Mouse (Mus musculus): ENCODE results near the gene Pxdc1. TPM values are rescaled to one million over a fixed set of nuclear protein-coding genes. Genes with fewer than 3 reads are reported as not detected.

Pxdc1 gene
- polyA plus RNA-seq, 1 experiment from 2014 or later, result 5.1 TPM

DNA sequence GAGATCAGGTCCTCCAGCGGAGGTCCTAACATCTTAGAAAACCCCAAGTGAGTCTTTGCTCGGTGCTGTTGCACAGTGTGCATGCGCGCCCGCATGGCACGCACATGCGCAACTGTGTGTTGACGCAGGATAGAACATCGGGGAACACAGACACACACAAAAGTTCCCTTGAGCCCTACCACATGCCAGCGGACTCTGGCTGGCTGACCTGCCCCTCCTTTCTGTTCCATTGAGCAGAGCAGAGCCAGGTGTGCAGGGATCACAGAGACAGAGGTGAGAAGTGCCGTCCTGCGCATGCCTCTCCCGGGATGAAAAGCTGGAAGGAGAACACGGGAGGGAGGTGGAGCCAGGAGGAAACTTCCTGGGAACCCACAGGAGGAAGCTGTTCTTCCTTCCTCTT lies 8.9 kb downstream of the Pxdc1 start:
- Histone ChIP-seq H3K27me3 (replicated peaks; ENCODE audit: control insufficient read depth, insufficient read depth, low read length) (no peaks in the 10 kb centered on the region), H3K4me1 (ENCODE audit: control insufficient read depth, insufficient read depth, low read length) (no peaks in the 10 kb centered on the region), H3K4me3 (ENCODE audit: low read depth, low read length) (no peak overlapping the region), H3K4me2 (ENCODE audit: low read length) (no peak overlapping the region), H3K36me3 (ENCODE audit: control insufficient read depth, insufficient read depth, low read length) (no peaks in the 10 kb centered on the region), H3K9me3 (replicated peaks; ENCODE audit: control insufficient read depth, low read length) (no peaks in the 10 kb centered on the region), H3K9ac (ENCODE audit: low read length) (no peak overlapping the region), H3K27ac (ENCODE audit: low read depth, low read length) (no peak overlapping the region)
- no peak for DNase-seq (ENCODE audit: low spot score)
- ATAC-seq, result no peak
- 81% methylated on average over 14 of the region's 14 CpGs for WGBS

DNA sequence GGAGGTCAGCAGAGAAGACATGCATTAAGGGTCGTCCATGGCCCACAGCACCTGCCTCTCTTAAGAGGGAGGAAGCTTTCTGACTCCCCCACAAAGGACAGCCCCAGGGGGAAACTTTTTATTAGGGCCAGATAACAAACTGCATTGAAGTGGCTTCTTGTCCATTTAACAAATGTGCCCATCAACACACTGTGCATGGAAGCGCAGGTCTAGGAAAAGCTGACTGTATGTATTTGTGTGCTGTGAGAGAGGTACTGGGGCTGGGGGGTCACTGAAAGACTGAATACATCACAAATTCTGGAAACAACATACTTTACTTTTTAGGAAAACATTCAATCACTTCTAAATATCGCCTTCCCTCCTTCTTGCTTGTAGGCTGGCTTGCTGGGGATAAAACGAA lies 9.4 kb downstream of the Pxdc1 start:
- no peak for ATAC-seq
- no peak for DNase-seq (ENCODE audit: low spot score)

DNA sequence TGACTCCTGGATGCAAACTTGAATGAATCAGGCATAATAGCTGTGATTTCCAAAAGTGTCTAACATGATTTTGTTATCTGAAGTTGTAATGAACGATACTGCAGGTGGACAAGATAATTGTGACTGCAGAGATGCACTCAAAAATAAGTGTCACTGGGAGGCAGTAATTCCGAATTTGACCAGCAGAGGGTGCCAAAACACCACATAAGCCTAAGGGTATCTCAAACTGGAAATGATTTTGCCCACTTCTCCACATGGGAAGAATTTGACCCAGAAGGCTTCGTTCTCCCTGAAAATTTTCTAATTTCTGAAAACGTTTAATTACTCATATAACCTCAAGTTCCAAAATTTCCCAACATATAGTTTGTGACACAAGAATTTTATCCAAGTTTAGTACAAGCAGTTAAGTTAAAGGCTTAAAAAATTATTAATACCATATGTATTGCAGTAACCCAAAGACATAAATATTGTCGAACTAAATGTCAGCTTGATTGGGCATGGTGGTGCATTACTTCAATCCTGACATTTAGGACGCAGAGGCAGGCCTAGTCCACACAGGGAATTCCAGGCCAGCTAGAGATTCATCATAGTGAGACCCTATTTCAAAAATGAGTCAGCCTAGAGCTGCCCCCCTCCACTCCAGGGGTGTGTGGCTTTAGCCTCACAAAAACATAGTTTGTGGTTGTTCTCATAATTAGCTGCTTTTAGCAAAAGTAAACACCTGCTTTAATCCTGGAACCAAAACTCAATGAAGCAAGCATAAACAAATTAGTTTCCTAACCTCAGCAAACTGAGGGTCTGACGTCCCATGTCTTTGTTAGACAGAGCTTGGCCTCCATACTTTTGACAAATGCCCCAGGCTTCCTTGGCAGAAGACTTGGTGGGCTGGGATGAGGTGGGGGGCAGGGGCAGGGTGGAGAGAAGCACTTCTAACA lies 10.1 kb downstream of the Pxdc1 start:
- Histone ChIP-seq H3K4me1 (ENCODE audit: control insufficient read depth, insufficient read depth, low read length) (no peaks in the 10 kb centered on the region), H3K27me3 (replicated peaks; ENCODE audit: control insufficient read depth, insufficient read depth, low read length) (no peaks in the 10 kb centered on the region), H3K9me3 (replicated peaks; ENCODE audit: control insufficient read depth, low read length) (no peaks in the 10 kb centered on the region), H3K4me2 (ENCODE audit: low read length) (no peak overlapping the region), H3K9ac (ENCODE audit: low read length) (no peak overlapping the region), H3K36me3 (ENCODE audit: control insufficient read depth, insufficient read depth, low read length) (no peaks in the 10 kb centered on the region), H3K27ac (ENCODE audit: low read depth, low read length) (no peak overlapping the region), H3K4me3 (ENCODE audit: low read depth, low read length) (no peak overlapping the region)
- 25% methylated on average over 7 of the region's 7 CpGs for WGBS
- peak; percentile 85 for DNase-seq (ENCODE audit: low spot score)
- ATAC-seq, result peak; percentile 47

More for the DNA sequence above, 9.4 kb downstream of the Pxdc1 start:
- H3K9me3 ChIP-seq (replicated peaks; ENCODE audit: control insufficient read depth, low read length), result no peaks in the 10 kb centered on the region
- H3K27me3 ChIP-seq (replicated peaks; ENCODE audit: control insufficient read depth, insufficient read depth, low read length), result no peaks in the 10 kb centered on the region
- H3K27ac ChIP-seq (ENCODE audit: low read depth, low read length), result no peak overlapping the region
- no peaks in the 10 kb centered on the region for H3K4me1 ChIP-seq (ENCODE audit: control insufficient read depth, insufficient read depth, low read length)
- H3K9ac ChIP-seq (ENCODE audit: low read length), result no peak overlapping the region
- H3K36me3 ChIP-seq (ENCODE audit: control insufficient read depth, insufficient read depth, low read length), result no peaks in the 10 kb centered on the region
- H3K4me2 ChIP-seq (ENCODE audit: low read length), result no peak overlapping the region
- H3K4me3 ChIP-seq (ENCODE audit: low read depth, low read length), result no peak overlapping the region
- 80% methylated on average over 4 of the region's 4 CpGs for WGBS

DNA sequence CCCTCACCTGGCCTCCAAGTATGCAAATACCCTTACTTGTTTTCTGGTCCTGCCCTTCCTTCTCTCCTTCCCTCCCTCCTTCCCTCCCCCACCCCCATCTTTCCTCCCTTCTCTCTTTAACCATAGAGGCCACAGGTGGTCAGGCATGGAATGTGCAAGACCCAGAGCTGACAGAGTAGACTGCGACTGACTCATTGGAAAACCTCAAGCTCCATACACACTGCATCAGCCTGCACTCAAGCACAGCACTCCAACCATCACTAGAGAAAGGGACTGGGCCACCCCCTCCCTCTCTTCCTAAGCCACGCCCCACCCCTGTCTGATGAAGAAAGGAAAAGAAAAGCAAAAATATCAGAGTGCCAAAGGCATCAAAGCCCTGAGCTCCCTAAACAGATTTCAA lies 12.2 kb downstream of the Pxdc1 start:
- Histone ChIP-seq H3K27me3 (replicated peaks; ENCODE audit: control insufficient read depth, insufficient read depth, low read length) (no peaks in the 10 kb centered on the region), H3K4me3 (ENCODE audit: low read depth, low read length) (no peak overlapping the region), H3K36me3 (ENCODE audit: control insufficient read depth, insufficient read depth, low read length) (no peaks in the 10 kb centered on the region), H3K4me2 (ENCODE audit: low read length) (no peak overlapping the region), H3K4me1 (ENCODE audit: control insufficient read depth, insufficient read depth, low read length) (no peaks in the 10 kb centered on the region), H3K27ac (ENCODE audit: low read depth, low read length) (no peak overlapping the region), H3K9me3 (replicated peaks; ENCODE audit: control insufficient read depth, low read length) (no peaks in the 10 kb centered on the region), H3K9ac (ENCODE audit: low read length) (no peak overlapping the region)
- 49% methylated on average over 2 of the region's 2 CpGs for WGBS
- ATAC-seq (no peak), DNase-seq (ENCODE audit: low spot score) (no peak)

DNA sequence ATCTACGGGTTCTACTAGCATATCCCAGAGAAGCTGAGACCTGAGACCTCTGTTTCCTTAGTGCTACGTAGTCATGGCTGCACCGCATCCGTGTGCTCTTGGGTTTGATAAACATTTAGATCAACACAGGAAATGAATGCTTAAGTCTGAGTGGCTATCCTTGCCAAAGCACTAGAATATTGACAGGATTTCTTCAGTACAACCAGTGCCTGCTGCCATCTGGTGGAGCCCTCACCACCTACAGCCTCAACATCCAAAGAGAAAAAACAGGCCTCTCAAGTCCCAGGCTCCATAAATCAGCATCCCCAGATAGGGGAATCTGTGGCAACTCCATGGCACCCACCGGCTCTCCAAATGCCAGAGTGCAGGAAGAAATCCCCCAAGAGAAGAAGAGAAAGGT lies 17.3 kb downstream of the Pxdc1 start:
- Histone ChIP-seq H3K4me1 (ENCODE audit: control insufficient read depth, insufficient read depth, low read length) (no peaks in the 10 kb centered on the region), H3K9ac (ENCODE audit: low read length) (no peak overlapping the region), H3K27ac (ENCODE audit: low read depth, low read length) (no peak overlapping the region), H3K36me3 (ENCODE audit: control insufficient read depth, insufficient read depth, low read length) (no peaks in the 10 kb centered on the region), H3K4me3 (ENCODE audit: low read depth, low read length) (no peak overlapping the region), H3K27me3 (replicated peaks; ENCODE audit: control insufficient read depth, insufficient read depth, low read length) (no peaks in the 10 kb centered on the region), H3K4me2 (ENCODE audit: low read length) (no peak overlapping the region), H3K9me3 (replicated peaks; ENCODE audit: control insufficient read depth, low read length) (no peaks in the 10 kb centered on the region)
- WGBS, result 63% methylated on average over 5 of the region's 5 CpGs
- ATAC-seq (peak; percentile 78), DNase-seq (ENCODE audit: low spot score) (peak; percentile 91)

DNA sequence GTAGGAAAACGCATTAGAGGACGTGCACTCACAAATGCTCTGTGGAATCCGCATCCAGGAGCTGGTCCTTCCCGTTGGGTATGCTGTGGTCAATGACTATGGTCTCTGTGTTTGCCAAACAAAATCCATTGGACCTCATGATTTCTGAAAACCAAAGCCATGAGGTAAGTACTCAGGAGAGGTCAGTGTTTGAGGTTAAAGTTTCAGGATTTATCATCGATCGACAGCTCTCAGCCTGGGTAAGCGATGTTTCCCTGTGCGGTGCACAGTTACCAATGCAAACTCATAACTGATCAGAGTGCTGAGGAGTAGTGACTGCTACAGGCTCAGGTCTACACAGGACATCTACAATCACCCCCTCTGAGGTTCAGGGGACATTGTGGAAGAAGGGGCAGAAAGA lies 23.0 kb downstream of the Pxdc1 start:
- no peak overlapping the region for H3K4me2 ChIP-seq (ENCODE audit: low read length)
- no peaks in the 10 kb centered on the region for H3K9me3 ChIP-seq (replicated peaks; ENCODE audit: control insufficient read depth, low read length)
- no peak overlapping the region for H3K4me3 ChIP-seq (ENCODE audit: low read depth, low read length)
- ATAC-seq, result no peak
- no peak overlapping the region for H3K27ac ChIP-seq (ENCODE audit: low read depth, low read length)
- no peak for DNase-seq (ENCODE audit: low spot score)
- no peak overlapping the region for H3K9ac ChIP-seq (ENCODE audit: low read length)
- no peaks in the 10 kb centered on the region for H3K4me1 ChIP-seq (ENCODE audit: control insufficient read depth, insufficient read depth, low read length)
- WGBS, result 97% methylated on average over 8 of the region's 8 CpGs
- H3K27me3 ChIP-seq (replicated peaks; ENCODE audit: control insufficient read depth, insufficient read depth, low read length), result no peaks in the 10 kb centered on the region
- H3K36me3 ChIP-seq (ENCODE audit: control insufficient read depth, insufficient read depth, low read length), result no peaks in the 10 kb centered on the region

DNA sequence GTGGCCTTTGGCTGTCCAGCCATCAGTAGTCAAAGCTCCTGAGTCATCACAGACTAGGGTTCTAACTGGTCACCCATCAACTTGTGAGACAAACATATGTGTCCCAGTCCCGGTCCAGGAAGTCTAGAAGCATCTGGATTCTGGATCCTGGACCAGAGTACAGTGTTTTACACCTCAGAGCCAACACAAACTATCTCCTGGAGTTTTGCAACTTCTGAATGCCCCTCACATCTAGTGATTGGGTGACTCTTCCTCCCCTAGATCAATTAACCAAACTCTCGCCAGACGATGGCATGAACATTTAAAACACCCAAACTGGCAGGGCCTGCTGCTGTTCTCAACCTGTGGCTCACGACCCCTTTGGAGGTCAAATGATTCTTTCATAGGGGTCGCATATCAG lies 23.5 kb downstream of the Pxdc1 start:
- ATAC-seq, result no peak
- H3K4me2 ChIP-seq (ENCODE audit: low read length), result no peak overlapping the region

DNA sequence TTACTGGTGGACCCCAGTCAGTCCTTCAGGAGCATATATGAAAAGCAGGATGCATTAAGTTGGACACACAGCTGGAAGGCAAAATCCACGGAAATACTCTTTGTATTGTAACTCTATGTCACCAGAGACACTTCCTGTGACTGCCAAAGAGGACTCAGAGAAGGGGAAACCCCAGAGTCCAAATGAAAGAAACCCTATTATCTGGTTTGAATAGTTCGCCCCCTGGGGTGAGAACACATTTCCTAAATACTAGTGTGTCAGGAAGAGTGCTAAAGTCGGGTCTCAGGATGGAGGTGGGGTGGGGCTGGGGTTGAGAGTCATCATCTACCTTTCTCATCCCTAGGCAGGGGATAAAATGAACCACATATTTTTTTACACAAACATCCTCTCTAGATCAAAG lies 25.8 kb downstream of the Pxdc1 start:
- H3K27ac ChIP-seq (ENCODE audit: low read depth, low read length), result no peak overlapping the region
- no peaks in the 10 kb centered on the region for H3K4me1 ChIP-seq (ENCODE audit: control insufficient read depth, insufficient read depth, low read length)
- no peak overlapping the region for H3K9ac ChIP-seq (ENCODE audit: low read length)
- no peaks in the 10 kb centered on the region for H3K36me3 ChIP-seq (ENCODE audit: control insufficient read depth, insufficient read depth, low read length)
- no peaks in the 10 kb centered on the region for H3K9me3 ChIP-seq (replicated peaks; ENCODE audit: control insufficient read depth, low read length)
- H3K27me3 ChIP-seq (replicated peaks; ENCODE audit: control insufficient read depth, insufficient read depth, low read length), result no peaks in the 10 kb centered on the region
- 35% methylated on average over 3 of the region's 3 CpGs for WGBS
- no peak for DNase-seq (ENCODE audit: low spot score)
- no peak overlapping the region for H3K4me2 ChIP-seq (ENCODE audit: low read length)
- no peak for ATAC-seq
- no peak overlapping the region for H3K4me3 ChIP-seq (ENCODE audit: low read depth, low read length)

More for the DNA sequence above, 23.5 kb downstream of the Pxdc1 start:
- Histone ChIP-seq H3K27me3 (replicated peaks; ENCODE audit: control insufficient read depth, insufficient read depth, low read length) (no peaks in the 10 kb centered on the region), H3K4me3 (ENCODE audit: low read depth, low read length) (no peak overlapping the region), H3K4me1 (ENCODE audit: control insufficient read depth, insufficient read depth, low read length) (no peaks in the 10 kb centered on the region), H3K36me3 (ENCODE audit: control insufficient read depth, insufficient read depth, low read length) (no peaks in the 10 kb centered on the region), H3K9me3 (replicated peaks; ENCODE audit: control insufficient read depth, low read length) (no peaks in the 10 kb centered on the region), H3K27ac (ENCODE audit: low read depth, low read length) (no peak overlapping the region), H3K9ac (ENCODE audit: low read length) (no peak overlapping the region)
- WGBS, result 91% methylated on average over 5 of the region's 5 CpGs
- no peak for DNase-seq (ENCODE audit: low spot score)

DNA sequence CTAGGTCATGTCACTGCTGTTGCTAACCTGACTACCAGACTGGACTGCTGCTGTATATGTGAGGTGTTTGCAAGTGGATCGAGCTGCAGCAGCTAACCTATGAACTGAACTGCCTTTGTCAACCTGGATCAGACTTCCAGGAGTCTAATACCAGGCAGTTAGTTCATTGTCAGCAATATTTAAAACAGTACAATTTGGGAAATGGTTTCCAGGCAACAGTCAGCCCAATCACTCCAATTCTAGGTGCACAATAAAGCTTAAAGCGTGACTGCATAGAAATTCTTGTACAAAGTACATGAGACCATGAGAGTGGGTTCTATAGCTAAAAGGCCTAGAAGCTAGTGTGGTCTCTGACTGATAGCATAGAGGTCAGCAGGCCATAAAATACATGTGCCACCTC lies 28.9 kb downstream of the Pxdc1 start:
- DNase-seq (ENCODE audit: low spot score), result no peak
- no peak for ATAC-seq
- H3K9ac ChIP-seq (ENCODE audit: low read length), result no peak overlapping the region
- no peaks in the 10 kb centered on the region for H3K4me1 ChIP-seq (ENCODE audit: control insufficient read depth, insufficient read depth, low read length)
- no peaks in the 10 kb centered on the region for H3K36me3 ChIP-seq (ENCODE audit: control insufficient read depth, insufficient read depth, low read length)
- no peak overlapping the region for H3K4me3 ChIP-seq (ENCODE audit: low read depth, low read length)
- no peak overlapping the region for H3K4me2 ChIP-seq (ENCODE audit: low read length)
- H3K27me3 ChIP-seq (replicated peaks; ENCODE audit: control insufficient read depth, insufficient read depth, low read length), result no peaks in the 10 kb centered on the region
- H3K27ac ChIP-seq (ENCODE audit: low read depth, low read length), result no peak overlapping the region
- WGBS, result 87% methylated on average over 2 of the region's 2 CpGs
- H3K9me3 ChIP-seq (replicated peaks; ENCODE audit: control insufficient read depth, low read length), result no peaks in the 10 kb centered on the region

Measured in forebrain, embryonic 14.5 days (tissue).